Mouse (Mus musculus) stomach, embryonic 16.5 days (tissue): Measurements from ENCODE around the gene Ndc80. TPM values are rescaled to one million over a fixed set of nuclear protein-coding genes. Genes with fewer than 3 reads are reported as not detected.
"Not testable (repeated sequence)": the region's sequence is repeated elsewhere in the genome, so short reads cannot be mapped to it uniquely, and the experiment has no call there.

Source experiments
- ATAC-seq: fragments of 200-750 bp; cut with Nextera tagmentation; 2 replicates; pipeline ENCODE4 v1.8.0; 2017; ENCODE audit warnings: moderate number of reproducible peaks, moderate TSS enrichment; ENCODE audit not compliant: insufficient read depth, low FRiP score
- H3K27ac ChIP-seq: fragments of 300-500 bp; sonication (generic); 2 replicates; pipeline ENCODE4 v1.5.1; 2014; ENCODE audit warnings: low read length
- H3K27me3 ChIP-seq: fragments of 300-500 bp; sonication (generic); 2 replicates; pipeline ENCODE4 v1.6.1; 2014; ENCODE audit warnings: low read length, control low read depth, mixed read lengths; ENCODE audit not compliant: control insufficient read depth, insufficient read depth
- H3K36me3 ChIP-seq: fragments of 300-500 bp; sonication (generic); 2 replicates; pipeline ENCODE4 v1.6.1; 2014; ENCODE audit warnings: low read length; ENCODE audit not compliant: control insufficient read depth, insufficient read depth
- H3K4me1 ChIP-seq: fragments of 300-500 bp; sonication (generic); 2 replicates; pipeline ENCODE4 v1.6.1; 2014; ENCODE audit warnings: low read length, control low read depth, mixed read lengths; ENCODE audit not compliant: control insufficient read depth, insufficient read depth
- H3K4me2 ChIP-seq: fragments of 300-500 bp; sonication (generic); 2 replicates; pipeline ENCODE4 v1.6.1; 2014; ENCODE audit warnings: low read depth, low read length, mixed read lengths
- H3K4me3 ChIP-seq: fragments of 300-500 bp; sonication (generic); replicated peaks from 2 replicates; pipeline ENCODE4 v1.5.1; 2014; ENCODE audit warnings: mild to moderate bottlenecking, low read length
- H3K9ac ChIP-seq: fragments of 300-500 bp; sonication (generic); 2 replicates; pipeline ENCODE4 v1.6.1; 2014; ENCODE audit warnings: low read length
- H3K9me3 ChIP-seq: fragments of 300-500 bp; sonication (generic); replicated peaks from 2 replicates; pipeline ENCODE4 v1.6.1; 2016; ENCODE audit warnings: low read length, control low read depth; ENCODE audit not compliant: control insufficient read depth
- WGBS: fragments of 180-500 bp; shearing (Covaris S2); extraction: QIAGEN DNeasy Blood & Tissue Kit; methylation state at CpG from one replicate; pipeline ENCODE4 v1.1.7; 2014; 5-methylcytosine and 5-hydroxymethylcytosine counted together
- polyA plus RNA-seq: library from polyadenylated mRNA; unstranded; fragments of >200 nt; fragmentation: Nextera tagmentation; extraction: Ambion mirVana; gene quantifications from 2 replicates; pipeline ENCODE4 v1.2.1, GENCODE M21; 2015

The Ndc80 gene
- 37.6 and 37.9 TPM in 2 replicates for polyA plus RNA-seq

DNA sequence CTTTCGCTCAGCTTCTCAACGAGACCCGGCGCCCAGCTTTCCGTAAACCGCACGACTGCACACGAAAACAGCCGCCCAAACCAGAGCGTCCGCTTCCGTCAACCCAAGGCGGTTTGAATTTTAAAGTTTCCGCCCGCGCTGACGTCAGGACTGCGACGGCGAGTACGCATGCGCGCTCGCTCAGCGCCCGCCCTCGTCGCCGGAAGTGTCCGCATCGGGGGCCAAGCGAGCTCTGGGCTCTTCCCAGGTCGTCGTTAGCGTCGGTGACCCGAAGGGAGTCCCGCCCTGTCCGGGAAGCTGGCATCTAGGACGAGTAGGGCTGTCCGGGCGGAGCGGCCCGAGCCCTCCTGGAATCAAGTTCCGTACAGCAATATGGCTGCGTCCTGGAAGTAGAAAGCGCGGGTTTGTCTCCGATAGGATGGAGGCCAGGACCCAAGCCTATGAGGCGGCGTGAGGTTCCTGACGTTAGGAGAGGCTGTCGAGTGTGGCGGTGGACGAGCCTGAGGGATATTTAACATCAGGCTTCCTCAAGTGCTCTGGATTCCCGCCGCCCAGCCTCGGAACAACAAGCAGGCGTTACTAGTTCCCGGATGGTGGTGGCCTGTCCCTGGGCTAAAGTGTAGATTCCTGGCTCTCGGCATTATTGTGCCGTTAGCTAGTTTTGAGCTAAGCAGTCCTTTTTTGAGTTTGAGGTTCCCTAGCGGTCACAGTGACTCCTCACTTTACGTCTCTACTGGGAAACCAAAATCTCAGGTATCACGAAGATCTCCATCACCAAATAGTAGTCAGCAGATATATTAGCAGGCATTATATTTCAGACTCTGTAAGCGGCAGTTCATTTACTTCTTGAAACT, at the start of gene Ndc80:
Gene Ndc80 (minus strand): TSS at position 147 of the 854 bp plus-strand sequence.
- Histone ChIP-seq H3K27me3 (no peaks in the 10 kb centered on the region), H3K9ac (peak within 1 kb of the TSS; percentile 82), H3K27ac (peak within 1 kb of the TSS; percentile 96), H3K36me3 (no peaks in the 10 kb centered on the region), H3K4me2 (peak within 1 kb of the TSS; percentile 74), H3K4me3 (peak within 1 kb of the TSS; percentile 69), H3K9me3 (no peaks in the 10 kb centered on the region), H3K4me1 (peaks cover 11% of the 10 kb centered on the region)
- ATAC-seq: peak; percentile 99
- whole genome bisulfite sequencing: under 1% methylated on average over 66 of the region's 66 CpGs

DNA sequence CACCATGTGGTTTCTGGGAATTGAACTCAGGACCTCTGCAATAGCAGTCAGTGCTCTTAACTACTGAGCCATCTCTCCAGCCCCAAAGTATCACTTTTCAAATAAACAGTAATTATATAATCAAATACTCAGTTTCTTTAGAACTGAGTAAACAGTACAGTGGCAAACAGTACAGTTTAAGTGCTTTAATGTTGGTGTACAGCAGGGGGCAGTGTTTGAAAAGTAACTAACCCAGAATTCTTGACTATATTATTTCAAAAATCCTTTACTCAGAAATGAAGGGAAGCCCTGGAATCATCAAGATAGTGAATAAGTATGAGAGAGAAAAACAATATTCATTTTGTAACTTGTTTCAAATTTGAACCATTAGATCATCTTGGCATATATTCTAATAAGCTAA, 35.0 kb upstream of the Ndc80 start:
- no peaks in the 10 kb centered on the region for H3K36me3 ChIP-seq
- no peaks in the 10 kb centered on the region for H3K27me3 ChIP-seq
- H3K27ac ChIP-seq: no peak overlapping the region
- H3K4me1 ChIP-seq: no peaks in the 10 kb centered on the region
- H3K9me3 ChIP-seq: no peaks in the 10 kb centered on the region
- no peak overlapping the region for H3K4me3 ChIP-seq
- no peak overlapping the region for H3K9ac ChIP-seq
- ATAC-seq: no peak
- H3K4me2 ChIP-seq: no peak overlapping the region

DNA sequence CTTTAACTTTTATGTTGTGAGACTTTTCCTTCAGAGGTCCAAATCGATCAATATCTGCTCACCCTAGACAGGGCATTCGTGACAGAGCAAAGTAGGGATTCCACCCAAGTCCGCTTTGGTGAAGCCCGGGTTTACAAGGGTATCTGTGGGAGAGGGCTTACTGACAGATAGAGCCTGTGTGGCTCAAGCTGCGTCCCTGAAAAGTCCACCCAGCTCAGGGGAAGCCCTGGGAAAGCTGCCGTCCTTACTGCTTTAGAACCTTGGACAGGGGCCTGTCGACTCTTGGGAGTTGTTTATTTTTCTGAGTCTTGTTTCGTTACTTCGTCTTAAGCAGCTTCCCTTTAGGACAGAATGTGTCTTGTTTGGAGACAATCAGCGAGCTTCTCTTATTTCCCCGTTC, 26.2 kb upstream of the Ndc80 start:
- no peak for ATAC-seq
- Histone ChIP-seq H3K4me2 (peak overlapping the region; percentile 99; the same call in 1 of the 2 replicates), H3K9ac (no peak overlapping the region), H3K27ac (no peak overlapping the region), H3K9me3 (no peaks in the 10 kb centered on the region), H3K36me3 (no peaks in the 10 kb centered on the region), H3K4me1 (0 out of 2 replicates have a peak, but pooled peaks cover 6% of the 10 kb centered on the region), H3K4me3 (peak overlapping the region; percentile 76; the same call in 1 of the 2 replicates), H3K27me3 (peaks cover 12% of the 10 kb centered on the region; the same call in 1 of the 2 replicates)
- 11% methylated on average over 11 of the region's 11 CpGs for WGBS

DNA sequence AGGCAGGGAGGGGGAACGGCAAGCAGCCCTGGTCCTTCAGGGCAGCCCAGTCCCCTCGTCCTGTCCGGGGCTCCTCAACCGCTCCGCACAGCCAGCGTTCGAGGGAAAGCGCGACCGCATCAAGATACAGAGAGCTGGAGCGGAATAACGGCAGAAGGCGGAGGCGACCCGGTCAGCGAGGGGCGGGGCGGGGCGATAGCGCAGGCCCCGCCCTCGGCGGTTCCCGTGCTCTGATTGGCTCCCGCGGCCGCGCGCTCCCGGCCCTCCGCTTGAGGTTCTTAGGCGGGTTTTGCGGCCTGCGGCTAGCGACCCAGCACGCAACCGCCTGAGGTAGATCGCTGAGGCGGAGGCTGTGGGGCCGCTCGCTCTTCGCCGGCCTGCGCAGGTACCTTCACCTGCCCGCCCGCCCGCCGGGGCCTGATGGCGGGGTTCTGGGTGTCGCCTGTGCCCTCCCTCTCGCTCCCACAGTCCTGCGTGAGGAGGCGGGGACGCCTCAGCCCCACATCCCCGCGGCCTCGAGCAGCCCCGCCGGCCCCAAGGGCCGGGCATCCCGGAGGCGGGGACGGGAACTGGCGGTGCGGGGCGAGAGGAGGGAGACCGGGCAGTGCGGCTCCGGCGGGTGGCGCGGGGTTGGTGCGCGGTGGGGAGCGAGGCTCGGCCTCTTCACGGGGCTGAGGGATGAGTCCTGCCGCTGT, 25.2 kb upstream of the Ndc80 start, which contains the start of gene Spdya:
Gene Spdya (plus strand): TSS at position 305 of the 695 bp plus-strand sequence.
- H3K27ac ChIP-seq: no peak within 1 kb of the TSS
- peak within 1 kb of the TSS; percentile 76 for H3K4me3 ChIP-seq
- peak; percentile 99 for ATAC-seq

DNA sequence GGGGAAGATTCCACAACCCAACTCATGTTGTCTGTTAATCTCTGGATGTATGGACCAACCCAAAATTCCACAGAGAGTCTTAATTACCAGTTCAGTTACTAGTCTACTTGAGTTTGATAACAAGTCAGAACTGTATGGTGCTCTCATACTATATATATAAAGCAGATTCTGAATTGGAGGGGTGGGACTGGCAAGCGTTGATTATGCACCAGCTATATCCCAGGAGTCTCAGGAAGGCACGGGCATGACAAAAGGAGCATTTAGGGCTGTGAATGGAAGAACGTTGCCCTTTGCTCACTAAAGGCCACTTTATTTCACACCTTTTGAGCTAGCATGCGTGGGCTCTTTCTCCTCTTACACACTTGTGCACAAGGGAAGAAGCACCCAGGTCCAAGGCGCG, 24.7 kb upstream of the Ndc80 start:
- no peak overlapping the region for H3K27ac ChIP-seq
- 0 out of 2 replicates have a peak, but pooled peaks cover 6% of the 10 kb centered on the region for H3K4me1 ChIP-seq
- 8% methylated on average over 6 of the region's 6 CpGs for WGBS
- peak overlapping the region; percentile 76 for H3K4me3 ChIP-seq
- H3K36me3 ChIP-seq: no peaks in the 10 kb centered on the region
- peak overlapping the region; percentile 99 for H3K4me2 ChIP-seq
- H3K27me3 ChIP-seq: peaks cover 12% of the 10 kb centered on the region; the same call in 1 of the 2 replicates
- peak overlapping the region; percentile 83; the same call in 1 of the 2 replicates for H3K9ac ChIP-seq
- no peak for ATAC-seq
- H3K9me3 ChIP-seq: no peaks in the 10 kb centered on the region

More for the DNA sequence above, 25.2 kb upstream of the Ndc80 start, which contains the start of gene Spdya:
- no peaks in the 10 kb centered on the region for H3K9me3 ChIP-seq
- peak within 1 kb of the TSS; percentile 83 for H3K9ac ChIP-seq
- 0 out of 2 replicates have a peak, but pooled peaks cover 6% of the 10 kb centered on the region for H3K4me1 ChIP-seq
- H3K27me3 ChIP-seq: peaks cover 12% of the 10 kb centered on the region; the same call in 1 of the 2 replicates
- H3K36me3 ChIP-seq: no peaks in the 10 kb centered on the region
- peak within 1 kb of the TSS; percentile 99 for H3K4me2 ChIP-seq
- under 1% methylated on average over 75 of the region's 78 CpGs for WGBS

DNA sequence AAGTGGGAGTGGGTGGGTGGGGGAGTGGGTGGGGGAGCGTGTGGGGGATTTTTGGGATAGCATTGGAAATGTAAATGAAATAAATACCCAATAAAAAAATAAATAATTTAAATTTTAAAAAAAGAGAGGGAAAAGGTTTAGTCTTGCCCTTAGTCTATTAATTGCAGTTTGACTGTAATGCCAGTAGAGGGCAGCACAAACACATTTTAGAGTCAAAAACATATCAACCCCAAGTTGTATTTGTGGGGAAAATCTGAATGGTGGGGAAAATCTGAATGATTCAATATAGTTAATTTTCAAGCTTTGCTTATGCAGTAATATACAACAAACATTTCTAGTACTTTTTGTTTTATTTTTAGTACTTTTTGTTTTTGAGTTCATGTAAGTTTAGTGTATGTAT, 21.9 kb upstream of the Ndc80 start:
- H3K27ac ChIP-seq: no peak overlapping the region

DNA sequence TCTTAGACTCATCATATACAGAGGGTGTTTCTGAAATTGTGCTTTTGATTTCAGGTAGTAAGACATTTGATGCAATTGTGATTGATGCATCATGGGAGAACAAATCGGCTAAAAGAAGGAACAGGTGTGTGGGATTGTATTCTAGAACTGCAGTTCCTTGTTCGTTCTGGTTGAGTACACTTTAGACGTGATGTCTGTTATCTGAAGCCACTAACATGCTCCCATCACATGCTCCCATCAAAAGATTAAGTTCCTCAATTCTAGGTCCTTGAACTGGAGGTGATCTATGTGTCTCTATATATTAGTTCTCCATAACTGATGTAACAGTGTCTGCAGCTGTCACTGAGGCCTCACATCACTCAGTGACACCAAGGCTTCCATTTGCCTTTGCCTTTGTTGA, 10.5 kb upstream of the Ndc80 start:
- Histone ChIP-seq H3K9me3 (no peaks in the 10 kb centered on the region), H3K36me3 (no peaks in the 10 kb centered on the region), H3K9ac (no peak overlapping the region), H3K27me3 (no peaks in the 10 kb centered on the region), H3K4me3 (no peak overlapping the region), H3K4me2 (no peak overlapping the region), H3K4me1 (no peaks in the 10 kb centered on the region), H3K27ac (no peak overlapping the region)
- no peak for ATAC-seq
- WGBS: 89% methylated on average over 3 of the region's 3 CpGs

More for the DNA sequence above, 21.9 kb upstream of the Ndc80 start:
- Histone ChIP-seq H3K9me3 (no peaks in the 10 kb centered on the region), H3K36me3 (no peaks in the 10 kb centered on the region), H3K4me3 (no peak overlapping the region), H3K9ac (no peak overlapping the region), H3K27me3 (peaks cover 7% of the 10 kb centered on the region; the same call in 1 of the 2 replicates), H3K4me1 (0 out of 2 replicates have a peak, but pooled peaks cover 6% of the 10 kb centered on the region), H3K4me2 (no peak overlapping the region)
- WGBS: 12% methylated on average over 1 of the region's 1 CpGs
- ATAC-seq: no peak

DNA sequence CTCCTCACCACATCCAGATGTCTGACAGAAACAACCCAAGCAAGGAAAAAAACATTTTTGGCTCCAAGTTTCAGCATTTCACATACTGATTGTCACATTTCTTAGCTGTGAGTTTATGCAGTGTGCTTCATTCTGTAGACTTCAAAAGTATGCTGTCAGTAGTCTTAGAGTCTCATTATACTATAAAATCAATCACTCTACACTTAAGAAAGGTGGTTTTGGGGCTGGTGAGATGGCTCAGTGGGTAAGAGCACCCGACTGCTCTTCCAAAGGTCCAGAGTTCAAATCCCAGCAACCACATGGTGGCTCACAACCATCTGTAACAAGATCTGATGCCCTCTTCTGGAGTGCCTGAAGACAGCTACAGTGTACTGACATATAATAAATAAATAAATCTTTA, 8.9 kb upstream of the Ndc80 start:
- H3K9ac ChIP-seq, H3K27me3 ChIP-seq, H3K9me3 ChIP-seq, H3K27ac ChIP-seq, H3K4me2 ChIP-seq, ATAC-seq, H3K4me3 ChIP-seq, H3K4me1 ChIP-seq, H3K36me3 ChIP-seq: not testable (repeated sequence)
- WGBS: 83% methylated on average over 1 of the region's 1 CpGs

DNA sequence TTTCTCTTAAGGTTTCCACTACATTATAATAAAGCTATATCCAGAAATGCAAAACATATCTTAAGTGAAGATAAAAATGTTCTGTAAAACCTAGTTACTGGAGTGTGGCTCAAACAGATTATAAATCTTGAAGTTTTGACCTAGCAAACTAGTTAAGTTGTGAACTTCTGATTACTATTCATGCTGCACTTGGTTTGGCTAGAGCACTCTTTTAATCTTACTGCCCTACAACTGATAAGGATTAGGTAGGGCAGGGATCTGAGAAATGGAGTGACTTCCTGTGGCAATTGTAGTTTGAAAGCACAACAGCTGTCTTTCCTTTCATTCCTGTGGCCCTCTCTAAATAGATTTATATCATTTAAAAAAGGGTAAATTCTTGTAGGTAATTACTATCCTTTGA, 1.4 kb upstream of the Ndc80 start:
- ATAC-seq: no peak
- no peak overlapping the region for H3K4me3 ChIP-seq
- no peaks in the 10 kb centered on the region for H3K36me3 ChIP-seq
- H3K4me2 ChIP-seq: no peak overlapping the region
- H3K27ac ChIP-seq: no peak overlapping the region
- H3K4me1 ChIP-seq: peaks cover 11% of the 10 kb centered on the region
- H3K9ac ChIP-seq: no peak overlapping the region
- no peaks in the 10 kb centered on the region for H3K9me3 ChIP-seq
- H3K27me3 ChIP-seq: no peaks in the 10 kb centered on the region
